Mouse (Mus musculus) cerebellum, adult 11 months (tissue): ENCODE measurements around the gene Cct6b.
A peak's percentile ranks its signal among the peaks of the same experiment; 100 is the strongest.

Source experiments
- DNase-seq: peaks from one replicate; pipeline ENCODE4 v3.0.0; 2022

The Cct6b gene

DNA sequence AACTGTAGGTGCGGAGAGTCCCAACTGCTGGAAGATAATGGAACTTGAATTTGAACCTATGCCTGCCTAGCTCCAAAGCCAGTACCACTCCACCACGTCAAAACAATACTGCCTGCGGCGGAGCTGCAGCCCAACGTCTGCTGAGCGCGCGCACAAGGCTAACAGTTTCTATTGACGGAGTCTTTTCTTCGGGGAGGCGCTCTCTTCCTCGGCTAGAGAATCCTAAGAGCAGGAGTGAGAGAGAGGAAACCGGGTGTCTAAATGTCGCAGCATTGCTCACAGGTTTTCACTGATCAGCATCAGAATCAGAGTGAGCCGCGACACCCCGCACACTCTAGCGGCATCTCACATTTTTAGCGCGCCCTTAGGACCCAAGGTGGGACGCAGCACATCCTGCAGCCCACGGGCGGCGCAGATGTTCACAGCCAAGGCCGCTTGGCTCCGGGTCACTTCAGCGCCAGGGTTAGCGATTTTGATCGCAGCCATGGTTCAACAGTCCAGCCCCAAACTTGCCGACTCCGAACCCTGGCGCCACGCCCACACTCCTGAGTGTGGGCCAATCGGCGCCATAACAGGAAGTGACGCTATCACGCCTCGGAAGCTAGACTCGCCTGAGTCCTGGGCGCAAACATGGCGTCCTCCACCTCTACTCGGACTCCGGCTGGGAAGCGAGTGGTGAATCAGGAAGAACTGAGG, at the start of gene Cct6b, which contains the start of gene Zfp830:
Gene Cct6b (minus strand): TSS at position 580 of the 696 bp plus-strand sequence.
Gene Zfp830 (plus strand): TSS at position 604 of the 696 bp plus-strand sequence.
- peak; percentile 90 for DNase-seq

- no peak for DNase-seq
Observed at GRCm38 (mm10) chr11:82808485-82808884, 44.4 kb upstream of the Cct6b start.

- no peak for DNase-seq
Observed at GRCm38 (mm10) chr11:82807370-82807769, 43.2 kb upstream of the Cct6b start.

DNA sequence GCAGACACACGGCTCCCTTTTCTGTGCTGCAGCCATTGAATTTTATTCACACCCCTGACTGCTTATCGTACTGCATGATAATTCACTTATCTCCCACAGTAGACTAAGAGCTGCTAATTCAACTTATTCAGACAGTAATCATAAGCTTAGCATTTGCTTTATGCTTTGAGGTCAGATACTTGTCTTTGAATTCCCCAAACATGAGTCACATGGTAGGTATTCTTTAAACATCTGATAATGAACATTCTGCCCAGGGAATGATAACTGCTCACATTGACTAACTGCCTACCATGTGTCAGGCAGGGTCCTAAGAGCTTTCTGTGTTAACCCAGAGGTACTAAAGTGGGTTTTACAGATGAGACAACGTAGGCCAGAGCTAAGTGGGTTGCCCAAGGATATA, 42.5 kb upstream of the Cct6b start:
- no peak for DNase-seq

GRCm38 (mm10) chr11:82783453-82783852, 19.3 kb upstream of the Cct6b start:
- DNase-seq = no peak

GRCm38 (mm10) chr11:82782197-82782596, 18.1 kb upstream of the Cct6b start:
- DNase-seq = no peak

GRCm38 (mm10) chr11:82780983-82781903, 17.1 kb upstream of the Cct6b start, which contains the start of gene Lig3:
Lig3 (plus strand) TSS chr11:82781108.
- peak; percentile 94 for DNase-seq

- no peak for DNase-seq
Observed at GRCm38 (mm10) chr11:82780134-82780533, 16.0 kb upstream of the Cct6b start.

DNA sequence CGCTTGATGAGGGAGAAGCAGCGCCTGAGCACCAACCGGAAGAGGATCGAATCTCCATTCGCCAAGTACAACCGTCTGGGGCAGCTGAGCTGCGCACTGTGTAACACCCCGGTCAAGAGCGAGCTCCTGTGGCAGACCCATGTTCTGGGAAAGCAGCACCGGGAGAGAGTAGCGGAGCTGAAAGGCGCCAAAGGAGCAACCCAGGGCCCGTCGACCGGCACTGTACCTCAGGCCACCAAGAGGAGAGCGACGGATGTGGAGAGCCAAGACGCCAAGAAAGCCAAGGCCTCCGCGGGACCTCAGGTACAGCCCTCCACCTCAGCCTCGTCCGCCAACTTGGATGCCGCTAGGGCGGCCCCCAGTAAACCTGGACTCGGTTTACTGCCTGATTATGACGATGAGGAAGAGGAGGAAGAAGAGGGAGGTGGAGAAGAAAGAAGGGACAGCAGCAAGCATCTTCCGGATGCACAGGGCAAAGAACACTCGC, 360 bp upstream of the Cct6b start:
- DNase-seq = no peak

DNA sequence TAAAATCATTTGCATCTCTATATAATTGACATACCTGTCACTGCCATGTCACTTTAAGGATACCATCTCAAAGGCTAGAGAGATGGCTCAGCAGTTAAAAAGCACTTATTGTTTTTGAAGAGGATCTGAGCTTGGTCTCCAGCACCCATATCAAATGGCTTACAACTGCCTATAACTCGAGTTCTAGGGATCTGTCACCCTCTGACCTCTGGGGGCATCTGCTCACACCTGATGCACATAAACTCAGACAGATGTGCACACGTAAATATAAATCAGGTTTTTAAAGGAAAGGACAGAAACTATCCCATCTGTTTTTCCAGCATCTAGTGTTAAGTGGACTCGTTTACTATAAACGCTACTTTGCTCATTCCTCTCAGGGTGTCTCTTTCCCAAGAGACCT, 860 bp downstream of the Cct6b start:
- no peak for DNase-seq

DNA sequence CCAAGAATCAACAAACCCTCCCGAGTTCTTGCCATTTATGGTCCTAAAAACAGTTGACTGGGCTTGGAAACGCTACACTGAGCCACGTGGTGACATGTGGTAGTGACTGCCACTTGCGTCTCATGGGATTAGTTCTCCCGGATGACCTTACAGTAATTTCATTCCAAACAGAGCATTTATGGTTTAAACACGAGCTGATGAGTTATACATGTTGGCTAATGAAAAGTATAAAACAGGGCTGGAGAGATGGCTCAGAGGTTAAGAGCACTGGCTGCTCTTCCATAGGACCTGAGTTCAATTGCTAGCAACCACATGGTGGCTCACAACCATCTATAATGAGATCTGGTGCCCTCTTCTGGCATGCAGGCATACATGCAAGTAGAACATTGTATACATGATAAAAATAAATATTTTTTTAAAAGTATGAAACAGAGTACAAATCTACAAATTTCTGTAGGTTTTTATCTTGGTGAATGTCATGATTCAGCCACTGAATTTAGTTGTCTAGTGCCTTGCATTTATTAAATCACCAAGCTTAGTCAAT, 1.8 kb downstream of the Cct6b start:
- DNase-seq = no peak

- DNase-seq = no peak
Observed at GRCm38 (mm10) chr11:82755919-82756318, 8.2 kb downstream of the Cct6b start.

DNA sequence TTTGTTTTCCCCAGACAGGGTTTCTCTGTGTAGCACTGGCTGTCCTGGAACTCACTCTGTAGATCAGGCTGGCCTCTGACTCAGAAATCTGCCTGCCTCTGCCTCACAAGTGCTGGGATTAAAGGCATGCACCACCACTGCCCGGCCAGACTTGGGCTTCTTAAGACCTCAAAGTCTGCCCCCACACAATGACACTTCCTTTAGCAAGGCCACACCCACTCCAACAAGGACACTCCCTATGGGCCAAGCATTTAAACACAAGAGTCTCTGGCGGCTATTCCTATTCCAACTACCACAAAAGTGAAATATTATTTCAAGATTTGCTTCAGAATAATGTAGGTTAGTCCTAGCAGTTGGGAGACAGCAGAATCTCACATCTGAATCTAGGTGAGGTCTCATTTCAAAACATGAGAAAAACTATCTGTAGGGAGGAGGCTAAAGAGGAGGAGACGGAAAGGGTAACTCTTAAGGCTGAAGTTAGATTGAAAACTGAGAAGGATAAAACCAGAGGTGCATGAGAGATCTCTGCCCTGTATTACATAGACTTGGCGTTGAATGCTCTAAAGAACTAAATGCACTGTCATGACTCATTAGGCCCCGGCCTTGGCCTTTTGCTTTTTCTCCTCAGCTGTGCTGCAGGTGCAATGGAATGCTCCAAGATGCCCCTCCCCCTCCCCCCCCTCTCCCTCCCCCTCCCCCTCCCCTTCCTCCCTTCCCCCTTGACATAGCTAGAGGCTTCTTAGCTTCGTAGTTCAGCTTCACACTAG, 11.6 kb downstream of the Cct6b start:
- no peak for DNase-seq

DNA sequence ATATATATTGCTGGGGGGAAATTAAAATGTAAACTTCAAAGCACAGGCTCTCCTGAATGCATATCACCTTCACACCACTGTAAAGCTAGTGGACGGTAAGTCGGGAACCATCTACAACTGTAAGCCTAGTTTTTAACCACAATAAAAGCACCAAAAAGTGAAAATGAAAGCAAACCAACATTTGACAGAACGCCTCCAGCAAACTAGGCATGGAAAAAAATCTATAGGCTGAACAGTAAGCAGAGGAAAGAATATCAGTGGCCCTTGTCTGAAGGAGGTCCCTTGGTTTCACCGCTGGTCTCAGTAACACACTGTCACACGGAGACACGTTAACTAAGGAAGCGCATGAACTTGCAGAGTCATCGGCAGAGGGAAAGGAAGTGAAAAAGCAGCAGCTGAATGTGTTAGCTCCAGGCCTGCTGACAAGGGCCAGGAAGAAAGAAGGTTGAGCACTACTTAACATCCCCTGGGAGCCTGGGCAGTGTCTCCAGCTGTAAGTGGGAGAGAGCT, 17.2 kb downstream of the Cct6b start:
- DNase-seq = no peak

DNA sequence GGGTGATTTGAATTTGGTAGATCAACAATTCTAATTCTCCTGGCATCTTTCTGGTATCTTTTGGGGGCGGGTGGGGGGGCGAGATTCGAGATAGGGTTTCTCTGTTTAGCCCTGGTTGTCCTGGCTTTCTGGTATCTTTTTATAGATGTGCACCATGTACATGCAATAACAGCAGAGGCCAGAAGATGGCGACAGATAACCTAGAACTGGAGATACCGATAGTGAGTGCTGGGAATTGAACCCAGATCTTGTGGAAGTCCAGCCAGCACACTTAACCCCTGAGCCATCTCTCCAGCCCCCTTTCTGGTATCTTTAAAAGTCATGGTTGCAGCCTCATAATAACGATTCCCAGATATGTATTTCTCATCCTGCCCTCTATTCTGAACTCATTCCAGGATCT, 18.0 kb downstream of the Cct6b start:
- DNase-seq = no peak

DNA sequence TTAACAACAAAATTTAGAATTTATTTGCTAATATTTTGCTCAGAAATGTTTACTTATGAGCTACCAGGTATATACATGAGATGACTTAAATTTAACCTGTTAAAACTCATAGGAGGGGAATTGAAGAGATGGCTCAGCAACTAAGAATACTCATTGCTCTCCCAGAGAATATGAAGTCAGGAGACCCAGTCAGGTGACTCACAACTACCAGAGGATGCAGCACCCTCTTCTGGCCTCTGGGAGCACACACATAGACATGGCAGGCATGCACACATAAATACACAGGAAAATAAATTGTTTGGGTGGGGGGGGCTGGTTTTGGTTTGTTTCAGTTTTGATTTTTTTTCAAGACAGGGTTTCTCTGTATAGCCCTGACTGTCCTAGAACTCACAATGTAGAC, 25.1 kb downstream of the Cct6b start:
- no peak for DNase-seq

DNA sequence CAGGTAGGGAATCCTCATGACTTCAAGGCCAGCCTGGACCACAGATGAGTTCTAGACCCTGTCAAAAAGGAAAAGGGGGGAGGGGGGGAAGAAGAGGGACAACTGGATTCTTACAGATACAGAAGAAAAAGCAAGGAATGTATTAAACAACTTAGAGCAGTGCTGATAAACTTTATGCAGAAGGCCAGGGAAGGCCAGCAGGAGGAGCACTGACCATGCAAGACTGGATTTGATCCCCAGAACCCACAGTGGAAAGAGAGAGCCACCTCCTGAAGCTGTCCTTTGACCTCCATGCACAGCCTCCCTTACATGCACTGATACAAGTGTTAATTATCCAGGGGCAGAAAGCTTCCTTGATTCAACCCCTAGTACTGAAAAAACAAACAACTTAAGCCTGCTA, 29.9 kb downstream of the Cct6b start:
- no peak for DNase-seq

DNA sequence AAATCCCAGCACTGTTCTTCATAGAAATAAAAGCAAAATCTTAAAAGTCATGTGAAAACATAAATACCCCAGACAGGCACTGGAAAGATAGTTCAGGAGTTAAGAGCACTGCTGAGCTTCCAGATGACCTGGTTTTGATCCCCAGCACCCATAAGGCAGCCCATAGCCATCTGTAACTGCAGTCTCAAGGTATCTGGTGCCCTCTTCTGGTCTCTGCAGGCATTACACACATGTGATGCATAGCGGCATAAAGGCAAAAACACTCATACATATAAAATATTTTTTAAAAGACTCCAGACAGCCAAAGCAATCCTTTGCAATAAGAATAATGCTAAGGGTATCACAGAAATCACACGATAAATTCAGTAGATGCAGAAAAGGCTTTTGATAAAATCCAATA, 37.3 kb downstream of the Cct6b start:
- no peak for DNase-seq

DNA sequence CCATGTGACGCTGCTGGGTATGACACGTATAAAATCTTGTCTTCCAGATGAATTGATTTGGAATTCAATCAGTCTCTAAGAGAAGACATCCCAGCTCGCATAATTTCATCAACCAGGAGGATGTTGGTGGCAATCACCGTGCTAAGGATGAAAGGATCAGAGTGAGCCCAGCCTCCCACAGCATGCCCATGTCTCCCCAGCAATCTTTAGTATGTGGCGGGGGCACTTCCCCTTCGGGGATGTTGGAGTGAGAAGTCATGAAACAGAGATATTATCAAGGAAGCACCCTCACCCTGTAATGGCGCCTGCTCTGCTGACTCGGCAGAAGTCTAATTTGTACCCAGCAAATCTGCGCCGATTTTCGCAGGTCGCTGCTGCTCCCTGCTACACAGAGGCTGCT, 44.8 kb downstream of the Cct6b start:
- no peak for DNase-seq

GRCm38 (mm10) chr11:82712681-82713080, 51.4 kb downstream of the Cct6b start:
- DNase-seq = no peak

DNA sequence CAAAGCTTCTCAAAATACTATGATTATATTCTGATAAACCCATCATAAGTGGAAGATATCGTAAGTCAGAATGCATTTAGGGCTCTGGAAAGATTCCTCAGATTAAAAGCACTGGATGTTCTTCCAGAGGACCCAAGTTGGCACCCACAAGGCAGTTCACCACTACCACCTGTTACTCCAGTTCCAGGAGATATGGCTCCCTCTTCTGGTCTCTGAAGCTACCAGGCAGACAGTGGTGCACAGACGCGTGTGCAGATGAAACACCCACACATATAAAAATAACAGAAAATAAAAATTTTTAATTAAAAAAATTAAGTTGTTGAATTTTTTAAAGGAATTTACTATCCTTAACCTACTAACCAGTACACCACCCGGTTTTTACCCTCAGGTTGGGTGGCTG, 55.2 kb downstream of the Cct6b start:
- no peak for DNase-seq

GRCm38 (mm10) chr11:82705082-82705481, 59.0 kb downstream of the Cct6b start:
- no peak for DNase-seq
